Mouse (Mus musculus): ENCODE results near the gene Trim14.

The Trim14 gene

GRCm38 (mm10) chr4:46445237-46445945 is 90.5 kb downstream of the Trim14 start:
- POLR2A ChIA-PET = interaction anchor here in 3 of 4 experiments (0.5 to 3.0 kb wide), 21 partner anchors 8 to 192 kb away, joined by 3 to 17 read pairs (median 4); partner anchors contain the start of gene Trmo (in 3 of the 3)

More at GRCm38 (mm10) chr4:46445237-46445945, 90.5 kb downstream of the Trim14 start:
- CTCF ChIA-PET = interaction anchor here (0.6 to 1.7 kb wide), 5 partner anchors 13 to 156 kb away, joined by 3 to 7 read pairs (median 5); partner anchors contain the start of genes Coro2a (in 1 of the 4) and Trmo (in 1 of the 4)

Measured in embryonic stem cell, embryonic (primary cell).